Mouse (Mus musculus) kidney, postnatal 36 days (tissue): ENCODE data around the gene Ccdc155.
"Not testable (repeated sequence)": the region's sequence is repeated elsewhere in the genome, so short reads cannot be mapped to it uniquely, and the experiment has no call there.

ENCODE experiments used
- DNase-seq, 2 experiments: peaks; one replicate each; pipeline ENCODE4 v3.0.0; 2021 to 2022; ENCODE audit warnings: mixed read lengths in 2 of 2

Ccdc155 gene

DNA sequence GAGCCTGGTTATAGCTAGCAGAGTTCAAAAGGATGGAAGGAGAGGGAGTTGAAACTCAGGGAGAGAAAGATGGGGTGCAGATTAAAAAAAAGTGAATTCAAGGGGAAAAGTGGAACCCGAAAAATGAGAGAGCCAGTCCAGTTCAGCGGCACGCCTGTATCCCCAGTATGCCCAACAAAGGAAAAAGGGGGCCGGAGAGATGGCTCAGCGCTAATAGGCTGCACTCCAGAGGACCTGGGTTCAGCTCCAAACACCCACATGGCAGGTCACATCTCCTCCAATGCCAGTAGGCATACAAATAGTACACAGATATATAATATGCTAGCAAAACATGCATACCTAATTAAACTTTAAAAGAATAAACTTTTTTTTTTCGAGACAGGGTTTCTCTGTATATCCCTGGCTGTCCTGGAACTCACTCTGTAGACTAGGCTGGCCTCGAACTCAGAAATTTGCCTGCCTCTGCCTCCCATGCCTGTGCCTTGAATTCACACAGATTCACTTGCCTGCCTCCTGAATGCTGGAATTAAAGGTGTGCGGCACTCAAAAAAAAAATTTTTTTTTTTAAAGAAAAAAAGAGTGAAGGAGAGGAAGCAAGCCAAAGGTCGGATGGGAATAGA is 41.6 kb downstream of the Ccdc155 start:
- no peak for DNase-seq

DNA sequence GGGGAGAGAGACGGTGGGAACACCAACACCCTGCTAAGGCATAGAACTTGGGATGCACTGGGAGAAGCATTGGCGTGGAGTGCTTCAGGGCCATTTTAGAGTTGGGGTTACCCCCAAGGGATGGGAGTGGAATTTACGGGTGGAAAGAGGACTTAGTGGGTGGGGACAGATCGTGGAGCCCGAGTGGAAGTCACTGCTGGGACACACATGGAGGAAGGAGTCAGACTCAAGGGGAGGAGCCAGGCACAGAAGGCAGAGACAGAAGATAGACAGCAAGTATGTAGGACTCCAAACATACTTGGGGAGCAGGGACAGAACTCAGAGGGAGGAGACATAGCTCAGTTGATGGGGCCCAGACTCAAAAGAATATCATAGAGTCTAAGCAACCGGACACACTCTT is 42.1 kb downstream of the Ccdc155 start:
- no peak for DNase-seq

DNA sequence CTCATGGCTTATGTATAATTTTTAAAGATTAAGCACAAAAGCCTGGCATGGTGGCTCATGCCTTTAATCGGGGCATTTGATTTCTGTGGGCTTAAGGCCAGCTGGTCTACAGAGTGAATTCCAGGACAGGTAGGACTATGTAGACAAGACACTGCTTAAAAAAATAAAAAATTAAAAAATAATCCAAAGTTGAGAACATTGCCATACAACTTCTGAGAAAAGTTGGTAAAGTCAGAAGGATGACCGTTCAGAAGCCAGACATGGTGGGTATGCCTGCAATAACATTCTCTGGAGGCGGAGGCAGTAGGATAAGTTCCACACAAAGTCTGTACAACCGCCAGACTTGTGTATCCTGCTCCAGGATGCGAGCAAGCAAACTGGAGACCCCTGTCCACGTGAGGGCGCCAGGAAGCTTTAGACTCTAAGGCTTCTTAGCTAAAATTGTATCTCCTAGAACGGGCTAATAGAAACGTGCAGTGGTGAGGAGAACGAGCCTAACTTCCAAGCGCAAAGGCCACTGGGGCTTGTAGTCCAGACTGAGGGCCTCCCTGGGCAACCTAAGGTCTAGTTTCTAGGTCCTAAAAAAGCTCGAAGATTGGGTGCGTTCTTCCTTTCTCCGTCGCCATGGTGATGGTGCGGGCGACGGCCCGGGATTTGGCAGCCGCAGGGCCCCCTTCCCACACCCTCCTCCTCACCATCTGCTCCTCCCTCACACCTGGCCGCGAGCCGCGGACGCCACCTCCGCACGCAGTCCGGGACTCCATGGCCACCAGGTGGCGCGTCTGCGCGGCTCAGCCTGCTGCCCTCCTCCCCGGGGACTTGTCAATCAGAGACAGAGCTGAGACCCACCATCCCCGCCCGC is 42.8 kb downstream of the Ccdc155 start:
- peak; percentile 90 to 95 for DNase-seq

DNA sequence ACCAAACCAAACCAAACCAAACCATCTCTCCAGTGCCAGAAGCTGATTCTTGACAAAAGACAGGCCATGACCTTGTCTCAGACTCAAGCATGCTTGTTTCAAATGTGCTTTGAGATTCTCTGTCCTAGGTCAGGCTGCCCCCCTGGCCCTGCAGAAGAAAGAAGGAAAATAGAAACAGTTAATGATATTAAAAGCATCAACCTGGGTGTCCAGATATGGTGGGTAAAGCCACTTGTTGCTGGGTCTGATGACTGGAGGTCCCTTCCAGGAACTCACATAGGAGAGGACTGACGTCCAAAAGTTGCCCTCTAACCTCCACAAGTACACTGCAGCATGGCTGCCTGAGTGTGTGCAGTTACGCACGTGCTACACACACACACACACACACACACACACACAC is 43.8 kb downstream of the Ccdc155 start:
- no peak for DNase-seq

DNA sequence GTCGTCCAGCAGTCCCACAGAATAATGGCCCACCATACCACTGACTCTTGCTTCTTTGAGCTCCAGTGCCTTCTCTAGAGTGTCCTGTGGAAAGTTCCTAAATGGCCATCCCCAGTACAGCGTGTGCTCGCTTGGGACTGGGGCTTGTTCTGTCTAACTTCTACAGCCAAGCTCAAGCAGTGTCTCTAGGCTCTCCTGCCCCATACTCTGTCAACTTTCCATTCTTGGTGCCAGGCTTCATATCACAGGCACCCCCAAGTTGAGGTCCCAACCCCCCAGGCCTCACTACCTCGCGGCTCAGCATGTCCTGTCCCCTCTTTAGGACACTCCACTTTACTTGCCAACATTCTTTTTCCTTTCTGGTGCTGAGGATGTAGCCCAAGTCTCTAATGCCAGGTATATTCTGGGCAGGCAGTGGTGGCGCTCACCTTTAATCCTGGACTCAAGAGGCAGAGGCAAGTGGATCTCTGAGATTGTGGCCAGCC is 44.3 kb downstream of the Ccdc155 start:
- no peak for DNase-seq

DNA sequence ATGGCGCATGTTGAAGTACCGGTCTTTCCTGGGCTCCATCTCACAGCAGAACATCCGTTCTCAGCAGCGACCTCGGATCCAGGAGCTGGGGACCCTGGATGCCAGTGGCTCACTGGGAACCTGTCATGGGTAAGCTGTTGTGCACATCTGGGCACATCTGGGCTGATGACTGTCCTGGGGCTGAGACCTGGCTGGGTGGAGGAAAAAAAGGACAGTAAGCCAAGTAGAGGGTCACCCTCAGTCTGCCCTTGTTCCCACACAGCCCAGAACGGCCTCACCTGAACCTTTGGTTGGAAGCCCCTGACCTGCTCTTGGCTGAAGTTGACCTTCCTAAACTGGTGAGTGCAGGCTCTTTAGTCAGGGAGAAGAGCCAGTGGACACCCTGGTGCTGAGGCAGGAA is 45.7 kb downstream of the Ccdc155 start:
- DNase-seq: no peak

DNA sequence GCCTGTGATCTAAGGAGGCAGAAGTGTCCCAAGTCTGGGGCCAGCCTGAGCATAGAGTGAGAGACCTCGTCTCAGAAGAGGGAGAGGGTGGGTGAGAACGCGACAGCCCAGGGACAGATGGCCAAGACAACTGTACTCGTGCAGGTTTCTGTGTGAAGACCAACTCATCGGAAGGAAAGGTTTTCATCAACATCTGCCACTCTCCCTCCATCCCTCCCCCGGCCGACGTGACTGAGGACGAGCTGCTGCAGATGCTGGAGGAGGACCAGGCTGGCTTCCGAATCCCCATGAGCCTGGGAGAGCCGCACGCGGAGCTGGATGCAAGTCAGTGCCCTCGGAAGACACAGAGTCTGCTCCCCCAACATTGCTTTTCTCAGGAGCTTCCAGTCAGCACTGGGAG is 47.2 kb downstream of the Ccdc155 start:
- no peak for DNase-seq

DNA sequence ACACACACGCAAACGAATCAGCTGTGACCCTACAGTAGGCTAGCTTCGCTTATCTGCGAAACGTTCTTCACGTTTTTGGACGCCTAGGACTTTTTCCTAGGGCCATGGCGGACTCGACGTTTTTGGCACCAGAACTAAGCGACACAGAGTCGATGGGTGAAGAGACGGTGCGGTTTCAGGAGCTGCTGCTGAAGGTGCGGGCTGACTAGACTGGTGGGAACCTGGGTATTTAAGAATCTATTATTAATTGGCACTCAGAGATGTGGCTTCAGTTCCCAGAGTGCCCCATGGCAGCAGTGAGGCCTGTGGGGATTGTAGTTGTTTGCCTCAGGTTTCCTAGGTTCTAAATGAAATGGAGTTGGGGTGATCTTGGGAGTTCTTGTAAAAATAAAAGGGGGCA is 48.5 kb downstream of the Ccdc155 start:
- DNase-seq: no peak

DNA sequence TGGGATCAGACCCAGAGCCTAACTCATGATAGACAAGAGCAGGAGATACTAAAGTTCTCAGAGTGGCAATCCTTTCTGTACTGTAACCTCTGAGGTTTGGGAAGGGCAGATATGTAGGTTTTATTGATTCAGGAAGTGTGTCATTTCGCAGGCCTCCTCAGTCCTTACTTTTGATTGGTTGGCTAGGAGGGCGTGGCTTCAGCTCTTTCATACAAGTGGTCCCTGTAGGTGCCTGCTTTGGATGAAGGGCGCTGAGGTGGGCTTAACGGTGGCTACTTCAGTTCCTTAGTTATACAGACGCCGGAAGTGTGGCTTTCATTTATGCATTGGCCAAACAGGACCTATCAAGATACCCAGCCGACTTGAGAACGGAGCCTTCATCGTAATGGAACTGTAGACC is 49.1 kb downstream of the Ccdc155 start:
- DNase-seq: no peak

DNA sequence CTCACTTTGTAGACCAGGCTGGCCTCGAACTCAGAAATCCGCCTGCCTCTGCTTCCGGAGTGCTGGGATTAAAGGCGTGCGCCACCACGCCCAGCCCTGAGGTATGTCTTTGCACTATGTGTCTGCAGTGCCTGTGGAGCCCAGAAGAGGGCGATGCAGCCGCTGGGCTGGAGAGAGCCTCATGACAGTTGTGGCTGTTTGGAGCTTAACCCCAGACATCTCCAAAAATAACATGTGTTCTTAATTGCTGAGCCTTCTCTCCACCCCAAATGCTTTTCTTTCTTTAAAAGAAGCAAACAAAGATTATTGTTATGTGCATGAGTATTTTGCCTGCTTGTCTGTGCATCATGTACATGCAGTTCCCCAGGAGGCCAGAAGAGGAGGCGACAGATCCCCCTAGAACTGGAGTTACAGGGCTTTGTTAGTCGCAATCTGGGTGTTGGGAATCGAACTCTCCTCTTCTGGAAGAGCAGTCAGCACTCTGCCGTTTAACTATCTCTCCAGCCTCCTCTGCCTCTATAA is 49.6 kb downstream of the Ccdc155 start:
- DNase-seq: peak; percentile 40 to 76

DNA sequence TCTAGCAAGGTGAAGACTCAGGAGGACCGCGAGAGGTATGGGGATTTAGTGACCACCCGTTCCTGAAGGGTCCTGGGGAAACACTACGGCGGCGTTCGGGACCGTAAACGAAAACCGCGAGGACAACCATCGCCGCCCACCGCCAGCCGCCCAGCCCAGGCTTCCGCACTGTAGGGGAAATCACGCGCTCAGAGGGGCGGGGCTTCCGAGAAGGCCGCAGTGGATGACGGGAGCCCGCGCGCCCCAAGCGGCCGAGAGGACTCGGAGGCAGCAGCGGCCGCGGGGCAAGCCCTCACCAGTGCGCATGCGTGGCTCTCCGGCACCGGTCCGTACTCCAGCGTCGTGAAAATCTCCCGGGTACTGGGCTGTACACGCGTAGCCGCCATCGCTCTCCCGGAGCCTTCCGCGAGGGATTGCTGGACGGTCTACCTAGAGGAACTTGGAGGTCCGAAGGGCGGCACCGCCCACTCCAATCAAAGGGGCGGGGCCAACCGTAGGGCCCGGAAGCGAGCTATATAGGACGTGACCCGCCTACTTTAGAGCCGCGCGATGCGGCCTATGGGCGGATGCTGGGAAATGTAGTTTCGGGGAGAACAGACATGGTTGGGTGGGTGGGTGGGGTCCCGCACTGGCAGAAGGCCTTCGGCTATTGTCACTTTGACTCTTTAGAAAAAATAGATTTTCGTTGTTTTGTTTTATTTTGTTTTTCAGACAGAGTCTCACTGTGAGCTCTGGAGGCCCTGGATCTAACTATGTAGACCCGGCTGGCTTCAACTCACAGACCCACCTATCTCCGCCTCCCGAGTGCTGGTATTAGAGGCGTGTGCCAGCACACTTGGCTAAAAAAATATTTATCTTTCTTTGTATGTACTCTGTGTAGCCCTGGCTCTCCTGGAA is 50.3 kb downstream of the Ccdc155 start, which contains the start of the genes Pih1d1 and Aldh16a1:
Pih1d1 (plus strand) TSS at position 208 of the 897 bp plus-strand sequence.
Aldh16a1 (minus strand) TSS at position 489 of the 897 bp plus-strand sequence.
- DNase-seq: peak; percentile 98 to 99

DNA sequence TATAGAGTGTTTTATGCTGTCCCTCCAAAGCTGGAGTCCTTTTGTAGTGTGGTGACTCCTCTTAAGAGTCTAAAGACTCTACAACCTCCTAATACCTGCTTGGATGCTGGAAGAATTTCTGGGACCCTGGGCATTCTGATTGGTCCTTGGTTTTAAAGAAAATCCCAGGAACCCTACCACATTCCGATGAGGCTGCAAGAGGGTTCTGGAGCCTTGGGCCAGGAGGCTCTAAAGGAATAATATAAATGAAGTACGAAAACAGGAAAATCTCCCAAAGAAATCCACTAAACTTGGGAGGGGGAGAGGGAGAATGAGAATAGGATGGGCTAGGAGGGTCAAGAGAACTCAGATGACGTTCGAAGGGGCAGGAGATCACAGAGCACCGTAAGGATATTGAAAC is 51.1 kb downstream of the Ccdc155 start:
- DNase-seq: no peak

DNA sequence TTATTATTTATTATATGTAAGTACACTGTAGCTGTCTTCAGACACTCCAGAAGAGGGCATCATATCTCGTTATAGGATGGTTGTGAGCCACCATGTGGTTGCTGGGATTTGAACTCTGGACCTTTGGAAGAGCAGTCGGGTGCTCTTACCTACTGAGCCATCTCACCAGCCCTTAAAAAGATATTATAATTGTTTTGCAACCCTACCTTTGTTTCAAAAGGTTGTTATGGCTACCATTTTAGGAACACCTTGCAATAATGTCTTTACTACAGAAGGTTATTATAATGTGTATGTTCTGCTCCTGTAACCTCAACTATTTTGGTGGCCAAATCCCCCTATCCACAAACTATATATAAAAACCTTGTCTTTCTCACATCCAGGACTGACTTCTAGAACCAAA is 51.6 kb downstream of the Ccdc155 start:
- DNase-seq: not testable (repeated sequence)

DNA sequence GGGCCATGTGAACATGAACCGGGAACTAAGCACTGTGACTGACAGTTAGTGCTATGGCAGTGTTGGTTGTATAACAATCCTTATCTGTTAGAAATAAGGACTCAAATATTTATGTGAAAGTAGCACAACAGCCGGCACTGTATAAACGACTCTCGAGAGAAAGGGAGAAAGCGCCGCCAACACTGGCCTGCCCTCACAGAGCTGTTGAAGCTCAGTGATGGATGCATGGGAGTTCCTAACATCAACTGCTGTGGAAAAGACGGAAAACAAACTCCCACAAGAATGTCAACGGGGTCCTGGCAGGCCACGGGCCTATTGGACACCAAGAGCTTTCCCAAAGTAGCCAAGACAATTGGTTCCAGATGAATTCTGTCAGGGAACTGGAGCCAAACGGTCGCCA is 53.4 kb downstream of the Ccdc155 start:
- peak; percentile 47 to 55 for DNase-seq

DNA sequence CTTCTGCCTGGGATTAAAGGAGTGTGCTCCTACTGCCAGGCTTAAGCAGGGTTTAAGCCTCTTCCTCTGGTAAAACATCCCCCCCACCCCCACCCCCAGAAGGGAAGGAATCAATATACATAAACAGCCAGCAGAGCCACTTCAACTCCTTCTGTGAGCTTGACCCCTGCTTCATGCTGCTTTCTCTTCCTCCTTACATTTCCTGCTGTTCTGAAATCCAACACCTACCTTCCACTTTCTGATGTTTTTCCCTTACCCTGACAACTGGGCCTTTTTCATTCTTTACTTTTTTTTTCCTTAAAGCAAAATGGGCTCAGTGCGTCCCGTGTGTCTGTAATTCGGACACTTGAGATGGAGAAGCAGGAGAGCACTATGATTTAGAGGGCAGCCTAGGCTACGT is 54.4 kb downstream of the Ccdc155 start:
- no peak for DNase-seq

DNA sequence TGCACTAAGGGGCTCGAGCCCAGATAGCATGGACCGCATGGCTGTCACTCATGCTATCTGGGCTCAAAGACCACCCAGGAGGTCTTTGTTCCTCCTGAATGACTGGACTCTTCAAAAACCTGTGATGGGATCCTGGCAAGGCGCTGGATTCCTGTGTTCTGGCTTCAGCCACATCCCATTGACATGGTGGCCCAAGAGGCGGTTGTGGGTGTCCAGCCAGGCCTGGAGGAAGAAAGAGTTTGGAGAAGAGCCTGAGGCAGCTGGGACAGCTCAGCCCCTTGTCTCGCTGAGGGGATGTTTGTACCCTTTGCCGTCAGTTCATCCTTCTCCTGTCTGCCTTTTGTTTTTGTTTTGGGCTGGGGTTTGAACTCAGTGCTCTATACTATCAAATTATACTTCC is 55.1 kb downstream of the Ccdc155 start:
- peak; percentile 50 to 56 for DNase-seq

DNA sequence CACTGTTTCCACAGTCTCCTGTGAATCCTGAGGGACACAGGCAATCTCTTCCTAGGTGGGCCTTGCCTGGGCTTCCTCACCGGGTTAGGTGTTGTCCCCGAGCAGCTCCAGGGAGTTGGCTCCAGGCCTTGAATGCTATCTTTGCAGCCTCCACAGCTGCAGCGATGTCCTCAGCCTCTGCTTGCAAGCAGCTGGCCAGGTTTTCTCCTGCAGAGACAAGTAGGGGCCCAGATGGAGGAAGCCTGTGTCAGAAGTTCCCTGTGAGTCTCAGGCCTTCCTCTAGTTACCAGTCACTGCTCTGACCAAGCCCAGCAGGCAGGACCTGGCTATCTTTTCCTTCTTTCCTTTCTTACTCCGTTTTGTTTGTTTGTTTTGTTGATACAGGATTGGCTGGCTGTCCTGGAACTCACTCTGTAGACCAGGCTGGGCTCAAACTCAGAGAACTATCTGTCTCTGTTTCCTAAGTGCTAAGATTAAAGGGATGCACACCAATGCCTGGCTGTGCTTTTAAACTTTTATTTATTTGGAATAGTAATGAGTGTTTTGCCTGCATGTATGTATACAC is 56.1 kb downstream of the Ccdc155 start:
- DNase-seq: no peak

DNA sequence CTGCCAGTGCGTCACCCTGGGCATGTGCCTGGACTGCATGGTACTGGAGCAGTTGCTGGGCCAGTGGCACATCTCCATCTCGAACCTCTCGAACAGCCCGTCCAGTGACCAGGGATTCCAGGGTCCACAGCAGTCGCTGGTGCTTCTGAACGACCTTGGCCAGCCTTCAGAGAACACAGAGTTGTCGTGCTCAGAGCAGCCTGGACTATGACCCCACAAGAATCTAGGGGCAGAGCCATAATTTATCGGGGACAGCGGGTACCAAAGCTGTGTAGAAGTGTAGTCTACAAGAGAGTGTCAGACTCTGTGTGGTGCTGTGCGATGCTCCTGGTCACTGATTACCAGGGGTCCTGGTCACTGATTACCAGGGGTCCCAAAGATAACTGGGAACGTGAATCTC is 56.8 kb downstream of the Ccdc155 start:
- peak; percentile 65 to 66 for DNase-seq

DNA sequence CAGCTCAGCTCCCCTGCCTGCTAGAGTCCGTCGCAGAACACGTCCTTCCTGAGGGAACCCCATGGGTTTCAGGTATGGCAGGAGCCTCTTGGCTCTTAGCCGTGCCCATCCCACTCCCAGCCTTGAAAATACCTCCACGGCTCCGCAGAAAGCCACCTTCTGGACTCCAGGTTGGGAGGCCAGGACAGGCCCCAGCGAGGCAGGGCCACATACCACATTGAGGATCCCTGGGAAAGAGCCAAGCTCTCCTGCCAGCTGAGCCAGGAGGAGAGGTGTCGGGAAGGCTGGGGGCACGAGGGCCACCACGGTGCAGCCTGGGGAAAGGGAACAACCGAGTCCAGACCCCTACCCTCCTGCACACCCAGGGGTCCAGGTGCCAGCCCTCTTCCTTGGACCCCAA is 57.4 kb downstream of the Ccdc155 start:
- peak; percentile 56 to 61 for DNase-seq

DNA sequence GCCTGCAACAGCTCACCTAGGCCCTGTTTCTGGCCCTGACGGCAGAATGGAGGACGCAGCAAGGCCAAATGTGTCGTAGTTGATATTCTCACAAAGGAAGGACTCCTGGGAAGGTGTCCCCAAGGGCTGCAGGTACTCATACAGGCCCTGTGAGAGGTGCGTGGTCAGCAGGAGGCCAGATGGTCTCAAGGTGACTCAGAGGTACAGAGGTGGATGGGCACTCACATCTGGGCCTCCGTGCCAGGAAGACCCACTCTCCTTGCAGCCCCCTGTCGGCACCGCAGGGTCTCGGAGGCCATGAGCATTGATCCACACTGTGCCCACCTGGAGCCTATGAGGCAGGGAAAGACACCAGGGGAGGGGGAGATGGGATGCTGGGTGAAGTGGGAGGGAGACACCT is 59.2 kb downstream of the Ccdc155 start:
- DNase-seq: no peak

DNA sequence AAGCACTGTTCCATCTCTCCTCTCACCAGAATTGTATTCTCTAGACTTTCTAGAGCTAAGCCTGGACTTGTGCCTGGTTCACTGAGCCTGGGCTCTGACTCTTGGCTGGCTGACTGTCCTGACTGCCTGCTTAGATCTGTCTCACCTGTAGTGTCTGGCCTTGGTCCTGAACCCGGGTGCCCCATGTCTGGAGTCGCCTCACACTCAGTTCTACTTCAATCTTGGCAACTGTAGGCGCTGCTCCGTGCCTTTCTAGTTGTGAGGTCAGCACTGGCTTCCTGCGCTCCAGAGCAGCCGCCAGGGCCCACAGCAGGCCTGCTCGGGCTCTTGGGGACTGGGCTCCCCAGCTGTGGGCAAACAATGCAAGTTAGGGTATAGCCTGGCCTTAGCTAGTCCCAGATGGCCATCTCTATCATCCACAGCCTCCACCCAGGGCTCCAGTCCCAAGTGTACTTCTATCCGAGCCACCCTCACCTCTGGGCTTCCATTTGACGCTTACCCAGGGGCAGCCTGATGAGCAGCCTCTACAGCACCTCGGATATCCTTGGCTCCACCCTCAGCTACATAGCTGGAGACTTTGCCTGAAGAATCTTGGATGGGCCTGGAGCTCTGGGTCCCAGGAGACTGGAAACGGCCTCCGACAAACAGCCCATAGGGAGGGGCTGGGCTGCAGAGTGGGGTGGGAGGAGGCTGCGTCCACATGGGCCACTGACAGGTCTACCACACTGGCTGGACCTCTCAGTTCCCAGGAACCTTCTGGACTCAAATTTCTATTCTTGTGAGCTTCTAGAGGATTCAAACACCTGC is 60.1 kb downstream of the Ccdc155 start:
- no peak for DNase-seq

DNA sequence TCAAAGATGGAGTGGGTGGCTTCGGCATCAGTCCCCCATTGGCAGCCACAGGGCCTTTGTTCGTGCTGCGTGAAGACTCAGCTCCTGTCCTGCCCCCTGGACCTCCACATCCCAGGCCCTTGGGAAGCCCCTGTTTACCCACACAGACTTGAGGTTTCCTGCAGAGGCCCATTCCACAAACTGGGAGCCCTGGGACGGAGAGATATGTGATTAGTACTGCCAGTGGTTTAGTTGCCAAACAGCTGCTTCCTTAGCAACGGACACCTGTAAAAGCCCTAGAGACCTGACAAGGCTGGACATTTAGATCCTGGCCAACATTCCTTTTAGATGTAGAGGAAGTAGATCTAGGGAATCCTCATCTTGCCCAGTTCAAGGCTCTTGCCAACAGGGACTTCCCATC is 62.8 kb downstream of the Ccdc155 start:
- DNase-seq: no peak
